Mouse (Mus musculus) cortical plate, adult 2 months (tissue): ENCODE results near the gene Alyref.

Experiments used
- CTCF ChIP-seq: fragments of 200-500 bp; IDR thresholded peaks from 2 replicates; pipeline ENCODE4 v1.5.1; 2011; ENCODE audit warnings: mild to moderate bottlenecking, control low read depth, low read length; ENCODE audit not compliant: insufficient read depth; ENCODE audit errors: extremely low read depth
- POLR2A ChIP-seq: fragments of 200-500 bp; IDR thresholded peaks from 2 replicates; pipeline ENCODE4 v1.6.1; 2011; ENCODE audit warnings: mild to moderate bottlenecking, low read length, control low read depth; ENCODE audit not compliant: insufficient read depth; ENCODE audit errors: extremely low read depth

DNA sequence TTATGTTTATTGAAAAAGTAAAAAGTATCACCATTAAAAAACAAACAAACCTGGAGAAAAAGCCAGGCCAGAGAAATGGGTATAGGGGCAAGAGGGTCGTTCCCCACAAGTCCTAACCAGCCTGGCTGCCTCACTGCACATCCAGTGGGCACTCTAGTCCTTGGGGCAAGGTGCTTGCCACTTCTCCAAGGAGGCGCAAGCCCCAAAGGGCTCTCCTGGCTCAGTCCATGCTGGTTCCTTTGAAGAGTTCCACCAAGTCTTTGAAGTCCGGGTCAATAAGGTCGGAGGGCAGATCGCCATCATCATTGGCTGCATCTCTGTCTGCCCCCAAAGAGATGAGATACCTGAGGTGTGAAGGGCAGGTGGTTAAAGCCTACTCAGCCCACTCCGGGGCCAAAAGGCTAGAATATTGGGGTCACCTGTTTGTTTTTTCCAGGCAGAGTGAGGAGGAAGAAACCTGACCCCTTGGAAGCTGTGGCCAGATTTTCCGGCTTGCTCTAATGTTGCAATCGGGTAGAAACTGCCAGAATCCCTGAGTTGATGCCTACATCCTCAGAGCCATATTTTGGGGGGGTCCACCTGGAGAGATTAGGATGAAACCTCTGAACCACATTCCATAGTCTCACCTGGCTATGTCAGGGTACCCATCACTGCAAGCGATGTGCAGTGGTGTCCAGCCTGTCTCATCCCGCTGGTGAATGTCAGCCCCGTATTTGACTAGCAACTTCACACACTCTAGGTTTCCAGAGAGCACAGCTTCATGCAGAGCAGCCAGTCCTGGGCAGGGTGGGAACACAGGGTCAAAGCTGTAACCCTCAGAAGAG, 48.0 kb downstream of the Alyref start:
- TF ChIP-seq CTCF (no peak), POLR2A (no peak)
